Mouse (Mus musculus): ENCODE data around the gene Arid1b.

DNA sequence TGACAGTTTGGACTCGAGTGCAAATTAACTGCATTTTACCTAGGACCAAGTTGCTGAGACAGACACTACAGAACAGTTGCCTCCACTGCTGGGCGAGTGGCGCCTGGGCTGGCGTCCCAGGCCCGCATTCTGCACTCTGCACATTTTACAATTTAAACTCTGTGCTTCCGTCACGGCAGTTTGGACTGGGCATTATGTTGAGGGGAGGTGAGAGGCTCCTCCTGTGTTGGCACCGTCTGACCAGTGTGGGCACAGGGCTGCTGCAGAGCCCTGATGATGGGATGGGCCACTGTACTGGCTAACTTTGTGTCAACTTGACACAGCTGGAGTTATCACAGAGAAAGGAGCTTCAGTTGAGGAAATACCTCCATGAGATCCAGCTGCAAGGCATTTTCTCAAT, 43.1 kb downstream of the Arid1b start:
- TF ChIP-seq CTCF (IDR thresholded peaks at IDR 0.05; ENCODE audit: low read depth) (no peak), EP300 (IDR thresholded peaks at IDR 0.05; ENCODE audit: low read depth) (no peak)

Measured in liver, postnatal 0 days (tissue).